Mouse (Mus musculus) intestine, embryonic 15.5 days (tissue): ENCODE data around the gene Hunk. TPM values are rescaled to one million over a fixed set of nuclear protein-coding genes. Genes with fewer than 3 reads are reported as not detected.
A peak's percentile ranks its signal among the peaks of the same experiment; 100 is the strongest.

Experiments
- ATAC-seq: fragments of 200-750 bp; cut with Nextera tagmentation; 2 replicates; pipeline ENCODE4 v1.8.0; 2017; ENCODE audit warnings: moderate TSS enrichment, moderate library complexity
- H3K27ac ChIP-seq: fragments of 300-500 bp; sonication (generic); 2 replicates; pipeline ENCODE4 v1.5.1; 2015; ENCODE audit warnings: mild to moderate bottlenecking, inconsistent platforms
- H3K27me3 ChIP-seq: fragments of 300-500 bp; sonication (generic); replicated peaks from 2 replicates; pipeline ENCODE4 v1.6.1; 2015; ENCODE audit warnings: inconsistent platforms
- H3K36me3 ChIP-seq: fragments of 300-500 bp; sonication (generic); 2 replicates; pipeline ENCODE4 v1.6.1; 2015; ENCODE audit warnings: inconsistent platforms
- H3K4me1 ChIP-seq: fragments of 300-500 bp; sonication (generic); replicated peaks from 2 replicates; pipeline ENCODE4 v1.6.1; 2015; ENCODE audit warnings: inconsistent platforms
- H3K4me2 ChIP-seq: fragments of 300-500 bp; sonication (generic); replicated peaks from 2 replicates; pipeline ENCODE4 v1.6.1; 2015; ENCODE audit warnings: mild to moderate bottlenecking, inconsistent platforms
- H3K4me3 ChIP-seq: fragments of 300-500 bp; sonication (generic); replicated peaks from 2 replicates; pipeline ENCODE4 v1.5.1; 2015; ENCODE audit warnings: inconsistent platforms
- H3K9ac ChIP-seq: fragments of 300-500 bp; sonication (generic); 2 replicates; pipeline ENCODE4 v1.6.1; 2015; ENCODE audit warnings: inconsistent platforms
- H3K9me3 ChIP-seq: fragments of 300-500 bp; sonication (generic); 2 replicates; pipeline ENCODE4 v1.6.1; 2016; ENCODE audit warnings: inconsistent platforms
- WGBS: fragments of 180-500 bp; shearing (Covaris S2); methylation state at CpG from one replicate; pipeline ENCODE4 v1.1.7; 2015; 5-methylcytosine and 5-hydroxymethylcytosine counted together
- polyA plus RNA-seq: library from polyadenylated mRNA; unstranded; fragments of >200 nt; fragmentation: Nextera tagmentation; extraction: Ambion mirVana; gene quantifications from 2 replicates; pipeline ENCODE4 v1.2.1, GENCODE M21; 2015

The Hunk gene
- polyA plus RNA-seq, 1 experiment from 2014 or later = 6.5 TPM

DNA sequence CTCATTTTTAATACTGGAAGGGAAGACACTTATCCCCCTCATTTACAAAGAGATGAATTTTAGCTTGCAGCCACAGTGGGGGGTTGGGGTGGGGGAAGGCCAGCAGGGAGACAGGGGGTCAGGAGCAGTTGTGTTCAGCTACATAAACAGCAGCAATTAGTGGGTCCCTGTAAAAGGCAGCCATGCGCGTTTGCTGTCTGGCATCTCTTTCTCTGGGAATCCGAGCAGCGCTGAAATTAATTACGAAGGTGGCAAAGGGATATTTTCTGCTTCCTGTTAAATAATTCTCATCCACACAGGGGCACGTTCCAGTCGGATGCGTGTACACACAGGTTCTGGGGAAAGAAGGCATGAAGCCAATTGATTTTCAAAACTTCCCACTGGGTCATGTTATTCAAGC lies 35.7 kb downstream of the Hunk start:
- Histone ChIP-seq H3K9ac (no peak overlapping the region), H3K4me1 (peaks cover 50% of the 10 kb centered on the region), H3K27me3 (no peaks in the 10 kb centered on the region), H3K9me3 (no peaks in the 10 kb centered on the region), H3K4me3 (no peak overlapping the region), H3K27ac (peak overlapping the region; percentile 52; the same call in 1 of the 2 replicates), H3K4me2 (peak overlapping the region; percentile 11; the same call in 1 of the 2 replicates), H3K36me3 (no peaks in the 10 kb centered on the region; the same call in 1 of the 2 replicates)
- no peak for ATAC-seq
- 22% methylated on average over 8 of the region's 8 CpGs for WGBS

DNA sequence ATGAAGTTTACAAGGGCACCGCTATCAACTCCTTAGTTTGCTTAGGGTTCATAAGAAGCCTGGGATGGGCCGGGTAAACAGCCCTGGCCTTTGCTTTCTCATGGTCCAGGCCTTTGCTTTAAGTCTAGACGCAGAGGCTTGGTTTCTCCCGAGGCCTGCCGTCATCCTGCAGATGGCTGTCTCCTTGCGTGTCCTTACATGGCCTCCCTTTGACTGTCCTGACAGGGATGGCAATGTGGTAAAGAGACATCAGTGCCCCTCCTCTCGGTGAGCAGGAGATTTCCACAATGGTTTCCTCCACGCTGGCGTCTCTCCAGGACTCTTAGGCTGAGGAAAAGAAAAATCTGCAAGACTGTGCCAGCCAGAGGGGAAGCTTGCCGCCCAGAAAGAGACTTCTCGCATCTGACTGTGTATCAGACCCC lies 36.3 kb downstream of the Hunk start:
- H3K4me3 ChIP-seq = no peak overlapping the region
- 0 out of 2 replicates have a peak overlapping the region, but pooled peaks have one; percentile 0 for H3K4me2 ChIP-seq
- H3K36me3 ChIP-seq = no peaks in the 10 kb centered on the region
- H3K27me3 ChIP-seq = no peaks in the 10 kb centered on the region
- peak overlapping the region; percentile 52; the same call in 1 of the 2 replicates for H3K27ac ChIP-seq
- 39% methylated on average over 11 of the region's 11 CpGs for WGBS
- peak; percentile 60 for ATAC-seq
- peaks cover 50% of the 10 kb centered on the region for H3K4me1 ChIP-seq
- no peak overlapping the region for H3K9ac ChIP-seq
- no peaks in the 10 kb centered on the region for H3K9me3 ChIP-seq

DNA sequence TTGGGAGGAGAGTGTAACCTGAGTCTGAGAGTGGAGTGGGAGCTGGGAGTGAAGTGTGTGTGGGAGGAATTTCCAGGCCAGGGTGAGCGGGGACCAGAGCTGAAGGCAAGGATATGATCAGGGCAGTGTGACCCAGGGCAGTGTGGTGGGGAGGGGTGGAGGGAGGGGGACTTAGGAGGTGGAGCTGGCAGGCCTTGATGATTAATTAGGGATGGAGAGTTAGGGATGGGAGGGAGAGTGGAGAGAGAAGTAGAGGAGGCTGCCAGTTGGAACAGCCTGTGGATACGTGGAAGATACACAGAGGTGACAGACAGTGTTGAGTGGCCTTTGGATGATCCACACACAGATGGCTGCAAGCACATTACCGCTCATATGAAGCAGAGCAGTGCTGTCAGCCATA lies 38.1 kb downstream of the Hunk start:
- Histone ChIP-seq H3K4me3 (no peak overlapping the region), H3K9ac (no peak overlapping the region), H3K4me2 (no peak overlapping the region), H3K27me3 (no peaks in the 10 kb centered on the region), H3K36me3 (no peaks in the 10 kb centered on the region), H3K9me3 (no peaks in the 10 kb centered on the region), H3K27ac (no peak overlapping the region), H3K4me1 (peaks cover 42% of the 10 kb centered on the region)
- 34% methylated on average over 3 of the region's 3 CpGs for WGBS
- ATAC-seq = 0 out of 2 replicates have a peak, but pooled peaks have one; percentile 13

DNA sequence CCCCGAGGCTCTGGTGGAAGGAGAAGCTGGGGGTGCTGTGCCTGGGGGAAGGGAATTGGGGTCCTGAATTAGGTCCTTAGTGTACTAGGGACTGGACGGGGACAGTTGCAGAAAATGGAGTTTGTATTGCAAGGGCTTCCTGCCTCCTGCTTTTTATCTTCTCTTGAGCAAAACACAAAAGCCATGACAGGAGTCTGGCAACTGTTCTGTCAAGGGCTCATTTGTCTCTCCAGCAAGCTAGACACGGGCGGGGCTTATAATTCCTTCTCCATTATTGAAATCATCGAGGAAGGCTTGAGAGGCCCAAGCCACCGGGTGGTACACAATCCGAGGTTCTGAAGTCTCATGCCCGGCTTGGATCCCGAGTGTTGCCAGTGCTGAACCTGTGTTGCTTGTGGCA lies 38.6 kb downstream of the Hunk start:
- 40% methylated on average over 9 of the region's 9 CpGs for WGBS
- Histone ChIP-seq H3K27me3 (no peaks in the 10 kb centered on the region), H3K9ac (no peak overlapping the region), H3K4me3 (no peak overlapping the region), H3K27ac (no peak overlapping the region), H3K4me2 (no peak overlapping the region), H3K4me1 (peaks cover 38% of the 10 kb centered on the region), H3K9me3 (no peaks in the 10 kb centered on the region), H3K36me3 (no peaks in the 10 kb centered on the region)
- ATAC-seq = 0 out of 2 replicates have a peak, but pooled peaks have one; percentile 5

DNA sequence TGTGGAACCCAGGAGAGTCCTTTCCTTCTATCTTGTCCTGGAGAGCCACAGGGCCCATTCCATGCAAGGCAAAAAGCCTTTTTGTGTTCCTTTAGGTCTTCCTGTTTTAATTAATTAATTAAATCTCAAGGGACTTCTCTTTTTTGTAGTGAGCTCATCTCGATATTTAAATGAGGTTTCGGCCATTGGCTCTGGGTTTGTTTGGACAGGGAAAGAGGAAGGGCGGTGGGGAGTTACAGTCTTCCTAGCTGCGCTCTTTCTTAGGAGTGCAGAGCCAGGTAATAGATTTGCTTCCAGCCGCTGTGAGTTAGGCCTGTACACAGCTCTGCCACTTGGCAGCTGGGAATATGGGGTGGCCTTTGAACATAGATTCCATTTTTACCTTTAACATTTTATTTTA lies 40.4 kb downstream of the Hunk start:
- no peak overlapping the region for H3K27ac ChIP-seq
- no peak overlapping the region for H3K4me3 ChIP-seq
- H3K36me3 ChIP-seq = no peaks in the 10 kb centered on the region
- H3K9me3 ChIP-seq = no peaks in the 10 kb centered on the region
- H3K27me3 ChIP-seq = no peaks in the 10 kb centered on the region
- H3K4me2 ChIP-seq = no peak overlapping the region
- 82% methylated on average over 5 of the region's 5 CpGs for WGBS
- ATAC-seq = no peak
- H3K9ac ChIP-seq = no peak overlapping the region
- H3K4me1 ChIP-seq = peaks cover 29% of the 10 kb centered on the region

DNA sequence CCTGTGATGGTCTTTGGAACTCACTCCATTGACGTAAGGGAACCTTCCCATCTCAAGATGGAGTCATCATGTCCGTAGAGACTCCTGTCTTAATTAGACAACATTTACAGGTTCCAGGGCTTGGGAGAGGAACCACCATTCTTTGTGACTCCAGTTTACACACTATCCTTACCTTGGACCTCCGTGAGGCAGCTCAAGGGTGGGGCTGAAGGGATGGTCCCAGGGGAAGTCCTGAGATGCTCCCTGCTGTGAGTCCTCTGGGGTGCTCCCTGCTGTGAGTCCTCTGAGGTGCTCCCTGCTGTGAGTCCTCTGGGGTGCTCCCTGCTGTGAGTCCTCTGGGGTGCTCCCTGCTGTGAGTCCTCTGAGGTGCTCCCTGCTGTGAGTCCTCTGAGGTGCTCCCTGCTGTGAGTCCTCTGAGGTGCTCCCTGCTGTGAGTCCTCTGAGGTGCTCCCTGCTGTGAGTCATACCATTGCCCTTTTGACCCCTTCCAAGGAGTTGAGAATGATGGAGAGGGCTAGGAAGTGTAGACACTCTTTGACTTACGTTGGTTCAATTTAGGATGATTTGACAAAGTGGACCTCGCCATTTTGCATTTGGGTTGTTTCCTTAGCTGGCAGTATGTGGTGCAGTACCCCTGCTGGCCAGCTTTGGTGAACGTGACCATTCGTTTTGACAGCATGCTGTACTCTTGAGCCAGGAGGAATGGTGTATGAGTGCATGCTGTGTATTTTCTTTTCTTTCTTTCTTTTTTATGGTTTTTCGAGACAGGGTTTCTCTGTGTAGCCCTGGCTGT lies 42.2 kb downstream of the Hunk start:
- H3K4me2 ChIP-seq = no peak overlapping the region
- H3K9me3 ChIP-seq = no peaks in the 10 kb centered on the region
- H3K4me1 ChIP-seq = peaks cover 11% of the 10 kb centered on the region
- no peak overlapping the region for H3K27ac ChIP-seq
- no peak for ATAC-seq
- H3K27me3 ChIP-seq = no peaks in the 10 kb centered on the region
- no peak overlapping the region for H3K9ac ChIP-seq
- H3K36me3 ChIP-seq = peaks cover 9% of the 10 kb centered on the region; the same call in 1 of the 2 replicates
- no peak overlapping the region for H3K4me3 ChIP-seq
- WGBS = 90% methylated on average over 8 of the region's 8 CpGs

DNA sequence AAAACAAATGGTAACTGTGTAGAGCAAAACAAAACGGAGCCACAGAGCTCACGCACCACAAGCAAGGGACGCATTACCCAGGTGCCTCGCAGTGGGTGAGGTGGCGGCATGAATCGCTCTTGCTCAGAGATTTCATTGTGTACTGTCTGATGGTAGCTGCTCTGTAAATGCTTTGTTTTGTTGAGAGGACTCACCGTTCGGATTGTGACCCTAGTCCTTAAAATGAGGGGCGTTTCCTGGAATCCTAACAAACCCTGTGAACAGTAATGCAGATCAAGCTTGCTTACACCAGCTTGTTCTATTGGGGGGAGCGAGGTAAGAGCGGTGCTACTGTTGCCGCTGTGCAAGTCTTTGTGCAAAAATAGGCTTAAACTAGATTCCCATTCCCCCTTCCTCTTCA lies 47.7 kb downstream of the Hunk start:
- Histone ChIP-seq H3K27ac (no peak overlapping the region), H3K9ac (no peak overlapping the region)
- 94% methylated on average over 12 of the region's 12 CpGs for WGBS

DNA sequence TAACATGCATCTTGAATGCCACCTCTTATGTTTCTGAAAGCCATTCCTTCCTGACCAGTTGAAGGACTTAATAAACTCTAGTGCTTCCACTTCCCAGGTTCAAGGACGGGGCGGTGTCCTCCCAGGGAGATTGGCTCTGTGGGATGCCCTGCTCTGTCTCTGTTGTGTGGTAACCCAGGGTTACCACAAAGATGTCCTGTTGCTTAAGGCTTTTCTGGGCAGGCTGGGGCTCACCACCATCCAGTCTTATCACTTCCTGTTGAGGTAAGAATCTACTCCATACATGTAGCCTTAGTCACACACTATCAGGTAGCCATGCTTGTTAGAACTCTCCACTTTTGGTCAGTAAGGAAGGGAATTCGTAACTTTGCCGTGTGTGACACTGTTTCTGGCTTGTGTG lies 49.4 kb downstream of the Hunk start:
- WGBS = 76% methylated on average over 4 of the region's 4 CpGs
- ATAC-seq = no peak
- Histone ChIP-seq H3K4me3 (no peak overlapping the region), H3K27me3 (no peaks in the 10 kb centered on the region), H3K9me3 (no peaks in the 10 kb centered on the region), H3K4me2 (no peak overlapping the region), H3K4me1 (peaks cover 12% of the 10 kb centered on the region; the same call in 1 of the 2 replicates), H3K9ac (no peak overlapping the region), H3K36me3 (peaks cover 17% of the 10 kb centered on the region; the same call in 1 of the 2 replicates), H3K27ac (no peak overlapping the region)

More for the DNA sequence above, 47.7 kb downstream of the Hunk start:
- Histone ChIP-seq H3K4me3 (no peak overlapping the region), H3K9me3 (no peaks in the 10 kb centered on the region), H3K4me1 (peaks cover 12% of the 10 kb centered on the region; the same call in 1 of the 2 replicates), H3K27me3 (no peaks in the 10 kb centered on the region), H3K36me3 (peaks cover 17% of the 10 kb centered on the region; the same call in 1 of the 2 replicates), H3K4me2 (no peak overlapping the region)
- no peak for ATAC-seq

DNA sequence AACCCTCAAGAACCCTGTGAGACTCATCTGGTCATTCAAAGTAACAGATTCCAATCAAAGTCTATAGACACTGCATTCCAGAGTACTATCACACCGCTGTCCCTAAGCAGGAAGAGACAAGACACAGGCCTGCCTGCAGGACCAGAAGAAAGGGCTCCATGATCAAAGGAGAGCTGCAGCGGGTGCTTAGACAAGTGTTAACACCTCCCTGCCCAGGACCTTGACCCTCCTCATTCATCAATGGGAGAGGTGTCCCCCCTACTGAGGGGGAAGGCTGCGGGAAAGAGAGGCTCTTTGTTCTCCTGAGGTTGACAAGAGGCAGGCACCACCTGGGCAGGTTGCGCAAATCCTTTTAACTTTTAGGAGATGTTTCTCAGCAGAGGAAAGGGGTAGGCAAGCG lies 51.5 kb downstream of the Hunk start:
- Histone ChIP-seq H3K4me2 (no peak overlapping the region), H3K27me3 (no peaks in the 10 kb centered on the region), H3K4me1 (peaks cover 12% of the 10 kb centered on the region; the same call in 1 of the 2 replicates), H3K9ac (no peak overlapping the region), H3K27ac (no peak overlapping the region), H3K36me3 (peaks cover 16% of the 10 kb centered on the region; the same call in 1 of the 2 replicates), H3K4me3 (no peak overlapping the region), H3K9me3 (no peaks in the 10 kb centered on the region)
- peak; percentile 84 for ATAC-seq
- 29% methylated on average over 5 of the region's 5 CpGs for WGBS

DNA sequence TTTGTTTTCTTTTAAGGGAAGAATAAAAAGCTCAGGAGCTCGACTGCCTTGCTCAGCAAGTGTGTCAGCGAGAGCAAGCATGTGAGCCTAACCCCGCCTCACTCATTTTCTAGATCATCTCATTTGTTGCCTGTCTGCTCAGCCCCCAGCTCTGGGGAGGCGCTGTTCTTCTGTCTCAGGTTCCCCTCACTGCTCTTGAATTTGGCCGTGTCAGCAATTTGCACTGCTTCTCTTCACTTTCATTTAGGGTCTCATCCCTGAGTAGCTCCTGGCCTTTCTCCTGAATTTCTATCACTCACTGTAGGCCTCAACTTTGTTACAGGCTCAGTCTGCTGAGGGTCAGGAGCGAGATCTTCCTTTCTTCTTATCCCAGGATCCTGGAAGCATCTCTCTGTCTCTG lies 53.7 kb downstream of the Hunk start:
- H3K4me3 ChIP-seq = no peak overlapping the region
- no peak overlapping the region for H3K27ac ChIP-seq
- H3K27me3 ChIP-seq = no peaks in the 10 kb centered on the region
- no peak overlapping the region for H3K9ac ChIP-seq
- 75% methylated on average over 6 of the region's 6 CpGs for WGBS
- H3K9me3 ChIP-seq = no peaks in the 10 kb centered on the region
- no peak overlapping the region for H3K4me2 ChIP-seq
- H3K36me3 ChIP-seq = no peaks in the 10 kb centered on the region
- ATAC-seq = no peak
- peaks cover 12% of the 10 kb centered on the region; the same call in 1 of the 2 replicates for H3K4me1 ChIP-seq

DNA sequence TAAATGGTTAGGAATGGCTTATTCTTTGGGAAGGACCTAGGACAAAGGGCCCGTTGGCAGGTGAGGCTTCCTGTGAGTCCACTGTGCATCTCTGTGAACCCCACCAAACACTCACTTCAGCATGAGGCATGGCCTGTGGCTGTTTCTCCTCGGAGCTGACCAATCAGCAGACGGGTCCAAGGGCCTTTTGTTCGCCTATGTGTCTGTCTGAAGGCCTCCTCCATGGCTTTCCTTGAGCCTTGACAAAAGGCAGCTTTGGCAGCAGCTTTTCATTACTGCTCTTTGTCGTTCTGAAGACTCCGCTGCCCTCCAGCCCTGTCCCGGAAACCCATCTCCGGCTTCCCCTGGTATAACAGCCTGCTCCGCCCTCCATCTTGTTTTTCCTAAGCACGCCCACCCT lies 54.8 kb downstream of the Hunk start:
- ATAC-seq = no peak
- Histone ChIP-seq H3K27ac (no peak overlapping the region), H3K36me3 (no peaks in the 10 kb centered on the region), H3K27me3 (no peaks in the 10 kb centered on the region), H3K4me2 (no peak overlapping the region), H3K4me3 (no peak overlapping the region), H3K9me3 (no peaks in the 10 kb centered on the region), H3K9ac (no peak overlapping the region), H3K4me1 (peaks cover 12% of the 10 kb centered on the region; the same call in 1 of the 2 replicates)
- WGBS = 91% methylated on average over 10 of the region's 10 CpGs

DNA sequence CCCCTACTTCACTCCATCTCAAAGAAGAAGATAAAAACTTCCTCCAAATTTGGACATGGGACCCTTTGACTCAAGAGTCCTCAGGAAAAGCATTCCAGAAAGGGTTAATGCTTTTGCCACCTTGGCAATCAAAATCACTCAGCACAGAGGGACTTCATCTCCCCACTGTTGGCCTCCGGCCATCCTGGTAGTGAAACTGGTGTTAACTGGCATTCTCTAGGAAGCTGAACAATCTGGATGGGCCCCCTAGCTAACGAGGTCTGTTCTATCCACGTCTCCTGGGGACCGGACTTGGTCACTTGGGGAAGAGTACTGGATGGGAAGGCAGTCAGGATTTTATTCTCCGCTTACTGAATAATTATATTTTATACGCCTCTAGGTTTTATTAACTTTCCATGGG lies 57.2 kb downstream of the Hunk start:
- ATAC-seq = no peak
- H3K27ac ChIP-seq = no peak overlapping the region
- H3K4me3 ChIP-seq = no peak overlapping the region
- no peaks in the 10 kb centered on the region for H3K27me3 ChIP-seq
- WGBS = 82% methylated on average over 6 of the region's 6 CpGs
- H3K9ac ChIP-seq = no peak overlapping the region
- H3K4me2 ChIP-seq = no peak overlapping the region
- H3K36me3 ChIP-seq = no peaks in the 10 kb centered on the region
- H3K4me1 ChIP-seq = no peaks in the 10 kb centered on the region
- H3K9me3 ChIP-seq = no peaks in the 10 kb centered on the region
